Mouse (Mus musculus): ENCODE results near the gene Stat6. TPM values are rescaled to one million over a fixed set of nuclear protein-coding genes. Genes with fewer than 3 reads are reported as not detected.

Gene Stat6
- polyA plus RNA-seq, 1 experiment: 8.7 TPM

GRCm38 (mm10) chr10:127679881-127680280 lies 37.1 kb downstream of the Stat6 start:
- DNase-seq: no peak
- Histone ChIP-seq H3K4me3 (replicated peaks; ENCODE audit: insufficient read depth, low read depth, low read length) (no peak overlapping the region), H3K4me1 (ENCODE audit: control insufficient read depth, insufficient read depth, low read length) (no peaks in the 10 kb centered on the region), H3K27me3 (ENCODE audit: control insufficient read depth, insufficient read depth, low read length) (no peaks in the 10 kb centered on the region), H3K27ac (ENCODE audit: insufficient read depth, low read length) (no peak overlapping the region)
- 89% methylated on average over 3 of the region's 3 CpGs for WGBS
- TF ChIP-seq CTCF (IDR thresholded peaks at IDR 0.05; ENCODE audit: borderline replicate concordance, insufficient read depth, low read depth, low read length) (no peak), POLR2A (IDR thresholded peaks at IDR 0.05; ENCODE audit: borderline replicate concordance, insufficient read depth, low read length) (no peak)

GRCm38 (mm10) chr10:127682886-127683285 lies 40.1 kb downstream of the Stat6 start:
- Histone ChIP-seq H3K4me1 (ENCODE audit: control insufficient read depth, insufficient read depth, low read length) (0 out of 2 replicates have a peak, but pooled peaks cover 3% of the 10 kb centered on the region), H3K27me3 (ENCODE audit: control insufficient read depth, insufficient read depth, low read length) (no peaks in the 10 kb centered on the region), H3K4me3 (replicated peaks; ENCODE audit: insufficient read depth, low read depth, low read length) (no peak overlapping the region), H3K27ac (ENCODE audit: insufficient read depth, low read length) (no peak overlapping the region)
- no peak for TF ChIP-seq CTCF (IDR thresholded peaks at IDR 0.05; ENCODE audit: borderline replicate concordance, insufficient read depth, low read depth, low read length)
- no peak for TF ChIP-seq POLR2A (IDR thresholded peaks at IDR 0.05; ENCODE audit: borderline replicate concordance, insufficient read depth, low read length)
- 95% methylated on average over 6 of the region's 6 CpGs for WGBS
- no peak for DNase-seq

GRCm38 (mm10) chr10:127691053-127691452 lies 48.3 kb downstream of the Stat6 start:
- H3K4me1 ChIP-seq (ENCODE audit: control insufficient read depth, insufficient read depth, low read length): no peaks in the 10 kb centered on the region
- no peak for DNase-seq
- H3K27me3 ChIP-seq (ENCODE audit: control insufficient read depth, insufficient read depth, low read length): no peaks in the 10 kb centered on the region
- no peak overlapping the region for H3K4me3 ChIP-seq (replicated peaks; ENCODE audit: insufficient read depth, low read depth, low read length)
- 26% methylated on average over 1 of the region's 1 CpGs for WGBS
- TF ChIP-seq CTCF (IDR thresholded peaks at IDR 0.05; ENCODE audit: borderline replicate concordance, insufficient read depth, low read depth, low read length): 0 out of 2 replicates have a peak, but pooled peaks have one; percentile 3
- no peak for TF ChIP-seq POLR2A (IDR thresholded peaks at IDR 0.05; ENCODE audit: borderline replicate concordance, insufficient read depth, low read length)
- no peak overlapping the region for H3K27ac ChIP-seq (ENCODE audit: insufficient read depth, low read length)

- no peak for DNase-seq
- Histone ChIP-seq H3K4me3 (replicated peaks; ENCODE audit: insufficient read depth, low read depth, low read length) (no peak overlapping the region), H3K27me3 (ENCODE audit: control insufficient read depth, insufficient read depth, low read length) (no peaks in the 10 kb centered on the region), H3K27ac (ENCODE audit: insufficient read depth, low read length) (no peak overlapping the region), H3K4me1 (ENCODE audit: control insufficient read depth, insufficient read depth, low read length) (no peaks in the 10 kb centered on the region)
- 50% methylated on average over 2 of the region's 2 CpGs for WGBS
- peak; percentile 25; the same call in 1 of the 2 replicates for TF ChIP-seq CTCF (IDR thresholded peaks at IDR 0.05; ENCODE audit: borderline replicate concordance, insufficient read depth, low read depth, low read length)
- no peak for TF ChIP-seq POLR2A (IDR thresholded peaks at IDR 0.05; ENCODE audit: borderline replicate concordance, insufficient read depth, low read length)
These were observed 51.9 kb downstream of the Stat6 start for GRCm38 (mm10) chr10:127694636-127695035.

GRCm38 (mm10) chr10:127695775-127696174 lies 53.0 kb downstream of the Stat6 start:
- Histone ChIP-seq H3K27me3 (ENCODE audit: control insufficient read depth, insufficient read depth, low read length) (no peaks in the 10 kb centered on the region), H3K27ac (ENCODE audit: insufficient read depth, low read length) (no peak overlapping the region), H3K4me1 (ENCODE audit: control insufficient read depth, insufficient read depth, low read length) (no peaks in the 10 kb centered on the region), H3K4me3 (replicated peaks; ENCODE audit: insufficient read depth, low read depth, low read length) (no peak overlapping the region)
- no peak for DNase-seq
- TF ChIP-seq CTCF (IDR thresholded peaks at IDR 0.05; ENCODE audit: borderline replicate concordance, insufficient read depth, low read depth, low read length) (no peak), POLR2A (IDR thresholded peaks at IDR 0.05; ENCODE audit: borderline replicate concordance, insufficient read depth, low read length) (no peak)
- 85% methylated on average over 7 of the region's 7 CpGs for WGBS

GRCm38 (mm10) chr10:127698966-127699365 lies 56.2 kb downstream of the Stat6 start:
- Histone ChIP-seq H3K27ac (ENCODE audit: insufficient read depth, low read length) (no peak overlapping the region), H3K4me3 (replicated peaks; ENCODE audit: insufficient read depth, low read depth, low read length) (no peak overlapping the region), H3K4me1 (ENCODE audit: control insufficient read depth, insufficient read depth, low read length) (no peaks in the 10 kb centered on the region), H3K27me3 (ENCODE audit: control insufficient read depth, insufficient read depth, low read length) (no peaks in the 10 kb centered on the region)
- DNase-seq: no peak
- TF ChIP-seq POLR2A (IDR thresholded peaks at IDR 0.05; ENCODE audit: borderline replicate concordance, insufficient read depth, low read length) (no peak), CTCF (IDR thresholded peaks at IDR 0.05; ENCODE audit: borderline replicate concordance, insufficient read depth, low read depth, low read length) (no peak)
- 58% methylated on average over 7 of the region's 7 CpGs for WGBS

GRCm38 (mm10) chr10:127703299-127703698 lies 60.5 kb downstream of the Stat6 start:
- 47% methylated on average over 4 of the region's 4 CpGs for WGBS
- no peak for TF ChIP-seq CTCF (IDR thresholded peaks at IDR 0.05; ENCODE audit: borderline replicate concordance, insufficient read depth, low read depth, low read length)
- TF ChIP-seq POLR2A (IDR thresholded peaks at IDR 0.05; ENCODE audit: borderline replicate concordance, insufficient read depth, low read length): no peak
- no peak for DNase-seq
- no peak overlapping the region for H3K4me3 ChIP-seq (replicated peaks; ENCODE audit: insufficient read depth, low read depth, low read length)
- H3K4me1 ChIP-seq (ENCODE audit: control insufficient read depth, insufficient read depth, low read length): no peaks in the 10 kb centered on the region
- no peaks in the 10 kb centered on the region for H3K27me3 ChIP-seq (ENCODE audit: control insufficient read depth, insufficient read depth, low read length)
- H3K27ac ChIP-seq (ENCODE audit: insufficient read depth, low read length): no peak overlapping the region

GRCm38 (mm10) chr10:127704293-127704692 lies 61.5 kb downstream of the Stat6 start:
- H3K27me3 ChIP-seq (ENCODE audit: control insufficient read depth, insufficient read depth, low read length): no peaks in the 10 kb centered on the region
- 74% methylated on average over 2 of the region's 2 CpGs for WGBS
- DNase-seq: no peak
- H3K4me1 ChIP-seq (ENCODE audit: control insufficient read depth, insufficient read depth, low read length): no peaks in the 10 kb centered on the region
- H3K4me3 ChIP-seq (replicated peaks; ENCODE audit: insufficient read depth, low read depth, low read length): no peak overlapping the region
- no peak overlapping the region for H3K27ac ChIP-seq (ENCODE audit: insufficient read depth, low read length)
- no peak for TF ChIP-seq POLR2A (IDR thresholded peaks at IDR 0.05; ENCODE audit: borderline replicate concordance, insufficient read depth, low read length)
- TF ChIP-seq CTCF (IDR thresholded peaks at IDR 0.05; ENCODE audit: borderline replicate concordance, insufficient read depth, low read depth, low read length): no peak
